9 mouse cellular contexts compared by ENCODE assay signal in the genomic region with DNA sequence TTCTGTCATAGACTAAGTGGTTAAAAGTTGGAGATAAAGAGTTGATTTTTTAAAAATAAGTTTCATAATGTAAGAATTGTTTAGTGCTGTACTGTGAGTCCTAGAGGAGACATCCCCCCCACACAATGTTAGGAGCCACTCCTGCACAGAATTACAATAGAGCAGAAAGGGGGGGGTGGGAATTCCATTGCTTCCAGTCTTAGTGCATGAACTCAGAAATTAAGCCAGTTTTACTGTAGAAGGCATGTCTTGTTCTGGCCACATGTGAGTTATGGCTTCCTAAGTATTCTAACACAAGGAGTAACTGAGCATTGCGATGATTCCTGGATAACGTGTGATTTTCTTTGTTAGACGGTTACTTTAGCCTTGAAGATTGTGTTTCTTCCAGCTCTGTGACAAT.
DNase-seq lines count a peak whose midpoint lies in the region; ATAC-seq and TF ChIP-seq lines count a peak whose summit lies in the region.
"Had no signal": no experiment of that assay in that cellular context is flagged by ENCODE, and none has a peak within 500 bp of the region (broad histone marks: within the 10 kb centered on the region; RNA-seq: fewer than 3 reads in every experiment).

No protein-coding gene starts in this region.

- H3K36me3 ChIP-seq in heart, embryonic 12.5 days = peaks cover 12% of the 10 kb centered on the region
- H3K36me3 ChIP-seq in limb, embryonic 13.5 days = peaks cover 11% of the 10 kb centered on the region

- peaks cover 2% of the 10 kb centered on the region for H3K9me3 ChIP-seq in heart, embryonic 12.5 days (replicated peaks)
- H3K9me3 ChIP-seq in limb, embryonic 13.5 days = 0 out of 2 replicates have a peak, but pooled peaks cover 6% of the 10 kb centered on the region

- peak overlapping the region; percentile 67 for H3K4me2 ChIP-seq in heart, embryonic 12.5 days
- H3K4me2 ChIP-seq in limb, embryonic 13.5 days (replicated peaks) = peak overlapping the region; percentile 73

- peak overlapping the region; percentile 70 for H3K9ac ChIP-seq in heart, embryonic 12.5 days
- peak overlapping the region; percentile 31; the same call in 1 of the 2 replicates for H3K9ac ChIP-seq in limb, embryonic 13.5 days

- H3K4me3 ChIP-seq in heart, embryonic 12.5 days = peak overlapping the region; percentile 48
- peak overlapping the region; percentile 44 for H3K4me3 ChIP-seq in left cerebral cortex, adult 2 months
- H3K4me3 ChIP-seq in limb, embryonic 13.5 days = peak overlapping the region; percentile 17

- no peaks in the 10 kb centered on the region for H3K27me3 ChIP-seq in heart, embryonic 12.5 days (replicated peaks)
- no peaks in the 10 kb centered on the region for H3K27me3 ChIP-seq in limb, embryonic 13.5 days
- H3K27me3 ChIP-seq: forebrain, embryonic 13.5 days had no signal

- no peak for DNase-seq in heart, postnatal 4 days
- DNase-seq in left cerebral cortex, adult 2 months (ENCODE audit: extremely low spot score in 1 of 2, low spot score in 2 of 2) = no peak
- no peak for DNase-seq in left cerebral cortex, postnatal 4 days
- peak; percentile 36 for DNase-seq in Muller cell, postnatal 12 days (ENCODE audit: inconsistent ontology term)
- DNase-seq in right cerebral cortex, adult 18-20 months = no peak
- DNase-seq in thymus, postnatal 0 days (ENCODE audit: low spot score) = no peak

- ATAC-seq in heart, embryonic 12.5 days (ENCODE audit: insufficient number of reproducible peaks, low FRiP score) = no peak
- ATAC-seq in limb, embryonic 13.5 days (ENCODE audit: low FRiP score, low read depth) = no peak

- intact Hi-C loops in left cerebral cortex, adult 2 months (cut with DNase I) = loop anchor here (5.0 kb wide), 1 partner anchor 39 kb away; no protein-coding TSS in a partner anchor
- intact Hi-C loops in left cerebral cortex, postnatal 4 days (cut with DNase I) = no loop called here

- TF ChIP-seq CTCF in left cerebral cortex, adult 2 months (IDR thresholded peaks at IDR 0.05) = no peak

- H3K27ac ChIP-seq in heart, embryonic 12.5 days (ENCODE audit: poor library complexity, severe bottlenecking) = peak overlapping the region; percentile 66
- peak overlapping the region; percentile 33; the same call in 1 of the 2 replicates for H3K27ac ChIP-seq in left cerebral cortex, adult 2 months
- 0 out of 2 replicates have a peak overlapping the region, but pooled peaks have one; percentile 10 for H3K27ac ChIP-seq in limb, embryonic 13.5 days

- 36% methylated on average over 3 of the region's 3 CpGs for WGBS in heart, embryonic 12.5 days
- WGBS in limb, embryonic 13.5 days = 65% methylated on average over 3 of the region's 3 CpGs

- peaks cover 49% of the 10 kb centered on the region for H3K4me1 ChIP-seq in heart, embryonic 12.5 days (replicated peaks)
- peaks cover 41% of the 10 kb centered on the region for H3K4me1 ChIP-seq in limb, embryonic 13.5 days

Comparison
In these comparisons a context has a peak if more than half of its experiments do, and no peak if none do; other contexts are left out.
1. H3K27ac ChIP-seq: peak in every context shown above with its lines; median percentile 66 in heart, embryonic 12.5 days; 33 in left cerebral cortex, adult 2 months; 10 in limb, embryonic 13.5 days.